Mouse (Mus musculus) ovary, postnatal 36 days (tissue): Measurements from ENCODE around the gene Yy1.
A peak's percentile ranks its signal among the peaks of the same experiment; 100 is the strongest.

ENCODE experiments used
- DNase-seq: peaks from one replicate; pipeline ENCODE4 v3.0.0; 2022; ENCODE audit warnings: low spot score, mixed read lengths

The Yy1 gene

DNA sequence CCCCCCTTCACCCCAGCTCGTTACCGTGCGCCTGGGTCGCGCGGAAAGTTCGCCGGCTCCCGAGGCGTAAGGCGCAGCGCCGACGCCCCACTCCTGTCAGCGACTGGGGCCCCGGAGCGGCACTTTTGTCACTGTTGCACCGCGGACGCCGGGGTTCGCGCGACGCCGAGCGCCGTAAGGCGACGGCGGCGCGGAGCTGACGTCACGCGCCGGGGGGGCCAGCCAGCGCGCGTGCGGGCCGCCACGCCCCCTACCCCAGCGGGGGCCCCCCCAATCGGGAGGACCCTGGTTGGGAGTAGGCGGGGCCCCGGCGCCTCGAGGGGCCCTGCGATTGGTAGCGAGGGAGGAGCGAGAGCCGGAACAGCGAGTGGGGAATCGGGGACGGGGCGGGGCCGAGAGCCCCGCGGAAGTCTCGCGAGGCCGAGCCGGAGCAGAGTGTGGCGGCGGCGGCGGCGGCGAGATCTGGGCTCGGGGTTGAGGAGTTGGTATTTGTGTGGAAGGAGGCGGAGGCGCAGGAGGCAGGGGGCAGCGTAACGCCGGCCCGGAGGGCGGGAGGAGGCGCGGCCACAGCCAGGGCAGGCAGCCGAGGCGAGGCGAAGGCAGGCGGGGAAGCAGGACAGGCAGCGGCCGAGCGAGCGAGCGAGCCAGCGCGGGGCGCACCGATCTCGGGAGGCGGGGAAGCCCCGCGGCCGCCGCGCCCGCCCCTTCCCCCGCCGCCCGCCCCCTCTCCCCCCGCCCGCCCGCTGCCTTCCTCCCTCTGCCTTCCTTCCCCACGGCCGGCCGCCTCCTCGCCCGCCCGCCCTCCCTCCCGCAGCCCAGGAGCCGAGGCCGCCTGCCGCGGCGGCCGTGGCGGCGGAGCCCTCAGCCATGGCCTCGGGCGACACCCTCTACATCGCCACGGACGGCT, at the start of gene Yy1:
Gene Yy1, plus strand, starts transcription at position 428 of the 907 bp plus-strand sequence.
- peak; percentile 99 for DNase-seq

DNA sequence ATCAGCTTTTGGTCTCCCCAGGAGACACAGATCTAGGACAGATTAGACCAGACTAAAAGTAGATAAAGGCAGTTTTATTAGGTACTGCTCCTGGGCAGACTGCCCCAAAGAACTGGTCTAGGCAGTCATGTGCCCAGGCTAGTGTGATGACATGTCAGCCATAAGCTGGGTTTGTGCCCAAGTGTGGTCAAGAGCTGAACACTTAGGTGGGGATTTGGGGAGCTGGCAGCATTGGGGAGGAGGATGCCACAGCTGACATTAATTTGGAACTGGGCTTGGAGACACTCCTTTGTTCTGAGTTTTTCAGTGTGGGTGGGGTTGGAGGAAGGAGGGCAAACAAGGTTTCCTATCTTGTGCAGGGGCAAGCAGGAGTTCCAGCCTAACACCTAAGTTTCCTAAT, 46.8 kb upstream of the Yy1 start:
- DNase-seq = no peak

- DNase-seq = no peak
These were observed 43.8 kb upstream of the Yy1 start for GRCm38 (mm10) chr12:108749019-108749418.

- no peak for DNase-seq
These were observed 43.3 kb upstream of the Yy1 start for GRCm38 (mm10) chr12:108749454-108749853.

GRCm38 (mm10) chr12:108750226-108750625, 42.5 kb upstream of the Yy1 start:
- no peak for DNase-seq

- no peak for DNase-seq
These were observed 41.0 kb upstream of the Yy1 start for GRCm38 (mm10) chr12:108751790-108752189.

DNA sequence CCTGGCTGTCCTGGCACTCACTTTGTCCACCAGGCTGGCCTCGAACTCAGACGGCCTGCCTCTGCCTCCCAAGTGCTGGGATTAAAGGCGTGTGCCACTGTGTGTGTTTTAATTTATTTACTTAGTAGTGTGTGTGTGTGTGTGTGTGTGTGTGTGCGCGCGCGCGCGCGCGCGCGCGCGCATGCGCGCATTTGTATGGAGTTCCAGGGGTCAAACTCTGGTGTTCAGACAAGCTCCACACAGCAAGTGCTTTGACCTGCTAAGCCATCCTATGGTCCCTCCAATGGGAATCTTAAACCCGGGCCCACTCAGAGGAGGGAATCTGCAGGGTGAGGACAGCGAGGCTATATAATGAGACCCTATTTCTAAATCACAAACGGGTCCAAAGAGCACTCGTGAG, 37.6 kb upstream of the Yy1 start:
- DNase-seq = no peak

DNA sequence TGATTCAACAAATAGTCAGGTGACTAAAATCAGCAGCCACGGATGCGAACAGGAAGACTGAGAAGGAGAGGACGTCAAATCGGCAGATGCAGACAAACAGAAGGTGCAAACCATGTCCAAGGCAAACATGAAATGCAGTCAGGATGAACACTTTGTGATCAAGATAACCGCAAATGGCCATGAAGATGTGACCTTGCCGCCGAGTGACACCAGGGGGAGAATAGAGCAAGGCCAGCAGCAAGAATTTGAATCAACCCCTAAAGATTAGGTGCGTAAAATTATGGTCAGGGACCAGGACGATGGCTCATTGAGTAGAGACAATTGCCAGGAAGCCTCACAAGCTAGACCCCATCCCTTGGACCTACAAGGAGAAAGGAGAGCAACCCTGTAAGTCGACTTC, 36.2 kb upstream of the Yy1 start:
- no peak for DNase-seq

GRCm38 (mm10) chr12:108757717-108758257, 35.0 kb upstream of the Yy1 start:
- DNase-seq = peak; percentile 98

DNA sequence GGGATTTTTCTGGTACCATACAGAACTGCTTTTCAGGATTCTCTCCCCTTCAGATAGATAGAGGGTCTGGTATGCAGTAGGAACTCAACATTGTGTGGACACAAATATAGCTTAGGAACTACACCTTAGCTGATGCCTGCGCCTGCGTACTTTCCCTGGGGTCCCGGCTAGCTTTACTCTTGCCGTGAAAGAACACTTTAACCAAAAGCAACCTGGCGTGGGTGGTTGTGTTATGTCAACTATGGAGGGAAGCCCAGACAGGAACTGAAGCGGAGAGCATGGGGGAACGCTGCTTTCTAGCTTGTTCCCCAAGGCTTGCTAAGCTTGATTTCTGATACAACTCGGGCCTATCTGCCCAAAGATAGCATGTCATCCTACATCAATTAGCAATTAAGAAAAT, 34.5 kb upstream of the Yy1 start:
- no peak for DNase-seq

GRCm38 (mm10) chr12:108758682-108759081, 34.1 kb upstream of the Yy1 start:
- no peak for DNase-seq

- DNase-seq = no peak
These were observed 33.5 kb upstream of the Yy1 start for GRCm38 (mm10) chr12:108759266-108759665.

- DNase-seq = no peak
These were observed 32.8 kb upstream of the Yy1 start for GRCm38 (mm10) chr12:108760016-108760415.

DNA sequence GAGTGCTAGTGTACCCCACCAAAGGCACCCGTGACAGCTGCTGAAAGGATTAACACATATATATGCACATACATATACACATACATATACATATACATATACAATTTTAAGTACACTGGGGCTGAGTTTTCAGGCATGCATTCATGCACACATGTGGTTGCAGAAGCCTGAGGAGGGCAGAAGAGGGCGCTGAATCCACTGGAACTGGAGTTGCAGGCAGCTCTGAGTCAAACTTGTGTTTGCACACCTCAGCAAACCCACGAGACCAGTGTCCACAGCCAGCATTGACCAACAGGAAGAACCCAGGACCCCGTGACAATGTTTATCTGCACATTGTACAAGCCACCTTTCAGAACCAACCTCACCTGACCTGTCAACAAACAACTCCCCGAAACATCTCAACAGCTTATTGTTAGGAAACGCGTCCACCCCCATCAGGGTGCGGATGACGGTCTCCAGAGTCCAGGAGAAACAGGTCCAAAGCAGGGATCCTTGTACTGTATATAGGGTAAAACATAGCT, 32.2 kb upstream of the Yy1 start:
- DNase-seq = no peak

DNA sequence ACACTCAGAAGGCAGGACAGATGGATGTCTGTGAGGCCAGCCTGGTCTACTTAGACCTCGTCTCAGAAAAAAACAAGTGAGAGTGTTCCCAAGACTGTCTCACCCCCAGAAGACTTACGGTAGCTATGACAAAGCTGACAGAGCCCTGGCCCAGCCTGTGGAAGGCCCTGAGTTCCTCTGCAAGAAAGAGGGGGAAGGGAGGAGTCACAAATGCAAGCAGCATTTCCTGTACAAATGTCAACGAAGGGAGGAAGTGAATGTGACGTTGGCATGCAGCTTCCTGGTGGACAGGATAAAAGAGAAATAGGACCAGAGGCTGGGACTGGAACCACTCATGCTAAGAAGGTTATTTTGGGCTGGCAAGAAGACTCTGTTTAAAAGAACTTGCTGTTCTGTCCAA, 31.6 kb upstream of the Yy1 start:
- no peak for DNase-seq

- DNase-seq = no peak
These were observed 31.1 kb upstream of the Yy1 start for GRCm38 (mm10) chr12:108761665-108762064.

- DNase-seq = no peak
These were observed 29.5 kb upstream of the Yy1 start for GRCm38 (mm10) chr12:108763057-108763796.

DNA sequence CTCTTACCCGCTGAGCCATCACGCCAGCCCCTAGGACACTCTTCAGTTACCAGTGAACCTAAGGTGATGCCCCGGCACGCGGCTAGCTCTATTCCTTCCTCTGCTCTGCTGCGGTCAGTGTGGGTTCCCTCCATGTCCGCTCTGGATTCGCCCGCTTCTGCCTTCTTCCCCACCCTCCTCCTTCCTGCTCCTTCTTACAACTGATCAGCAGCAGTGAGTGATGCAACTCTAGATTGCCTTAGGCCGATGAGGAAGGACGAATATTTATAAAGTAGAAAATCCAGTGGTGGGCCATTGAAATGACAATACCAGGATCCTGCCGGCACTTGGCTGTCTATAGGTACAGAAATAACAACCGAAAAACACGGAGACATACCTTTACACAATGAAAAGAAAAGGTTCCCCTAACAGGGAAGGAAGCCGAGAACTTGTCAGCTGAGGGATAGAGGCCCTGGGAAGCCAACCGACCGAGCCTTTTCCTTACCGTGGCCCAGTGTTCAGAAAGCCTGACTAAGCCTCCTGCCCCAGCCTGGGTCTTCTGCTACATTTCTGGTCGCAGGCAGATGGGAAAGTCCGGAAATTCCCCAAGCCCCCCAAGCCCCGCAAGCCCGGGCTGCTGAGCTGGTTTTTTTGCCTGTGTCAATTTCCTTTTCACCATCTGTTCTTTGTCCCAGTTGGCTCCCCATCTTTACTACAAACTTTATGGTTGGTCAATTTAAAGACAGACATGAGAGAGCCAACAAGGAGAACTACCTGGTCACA, 27.7 kb upstream of the Yy1 start:
- no peak for DNase-seq

DNA sequence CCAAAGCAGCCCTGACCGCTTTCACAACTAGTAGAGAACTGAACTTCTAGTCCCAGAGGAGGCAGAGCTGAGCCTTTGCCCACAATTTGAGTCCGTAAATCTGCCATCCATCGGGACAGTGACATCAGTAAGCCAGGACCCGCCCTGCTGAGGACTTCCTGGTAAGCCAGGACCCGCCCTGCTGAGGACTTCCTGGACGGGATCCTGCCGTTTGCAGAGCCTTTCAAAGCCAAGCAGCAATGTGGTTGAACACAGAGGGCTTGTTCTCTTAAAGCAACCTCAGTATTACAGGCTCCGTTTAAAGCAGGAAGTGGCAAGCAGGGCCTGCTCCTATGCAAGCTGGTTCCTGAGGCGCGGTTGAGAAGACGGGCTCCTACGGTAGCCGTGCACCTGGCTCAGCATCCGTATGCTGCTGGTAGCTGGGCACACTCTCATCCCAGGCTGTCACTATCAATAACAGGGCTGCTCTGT, 27.0 kb upstream of the Yy1 start:
- DNase-seq = peak; percentile 57

DNA sequence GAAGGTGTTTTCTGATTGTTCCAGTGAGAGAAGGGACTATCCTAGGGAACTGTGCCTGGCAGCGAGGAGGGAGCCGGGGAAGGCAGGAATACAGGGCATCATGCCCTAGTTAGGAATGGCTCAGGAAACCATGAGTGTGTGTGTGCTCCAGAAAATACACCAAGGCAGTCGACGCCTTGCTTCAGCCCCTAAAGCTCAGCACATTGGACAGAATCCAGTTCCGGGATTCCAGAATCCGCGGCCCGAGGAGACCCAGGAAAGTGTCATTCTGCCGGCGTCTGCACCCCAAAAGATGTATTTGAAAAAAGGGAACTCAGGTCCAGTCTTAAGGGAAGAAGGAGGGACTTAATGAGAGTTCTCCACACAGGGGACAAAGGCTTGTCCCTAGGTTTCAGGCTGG, 26.5 kb upstream of the Yy1 start:
- DNase-seq = no peak

GRCm38 (mm10) chr12:108766866-108767265, 25.9 kb upstream of the Yy1 start:
- DNase-seq = no peak
